Mouse (Mus musculus) heart, embryonic 10.5 days (tissue): ENCODE measurements around the gene Rnf135. TPM values are rescaled to one million over a fixed set of nuclear protein-coding genes. Genes with fewer than 3 reads are reported as not detected.

Source experiments
- DNase-seq: peaks from one replicate; pipeline ENCODE4 v3.0.0-alpha.2; 2017; ENCODE audit warnings: low spot score
- H3K27ac ChIP-seq: fragments of 300-500 bp; sonication (generic); 2 replicates; pipeline ENCODE4 v1.5.1; 2016; ENCODE audit warnings: mild to moderate bottlenecking
- H3K27me3 ChIP-seq: fragments of 300-500 bp; sonication (generic); 2 replicates; pipeline ENCODE4 v1.6.1; 2016; ENCODE audit warnings: mild to moderate bottlenecking; ENCODE audit not compliant: poor library complexity, insufficient read depth, severe bottlenecking
- H3K36me3 ChIP-seq: fragments of 300-500 bp; sonication (generic); 2 replicates; pipeline ENCODE4 v1.6.1; 2016; ENCODE audit warnings: mild to moderate bottlenecking, moderate library complexity
- H3K4me1 ChIP-seq: fragments of 300-500 bp; sonication (generic); 2 replicates; pipeline ENCODE4 v1.6.1; 2016; ENCODE audit warnings: mild to moderate bottlenecking
- H3K4me3 ChIP-seq: fragments of 300-500 bp; sonication (generic); 2 replicates; pipeline ENCODE4 v1.5.1; 2016; ENCODE audit warnings: mild to moderate bottlenecking, moderate library complexity
- H3K9me3 ChIP-seq: fragments of 300-500 bp; sonication (generic); 2 replicates; pipeline ENCODE4 v1.6.1; 2016; ENCODE audit warnings: mild to moderate bottlenecking, moderate library complexity
- WGBS: fragments of 180-500 bp; shearing (Covaris S2); methylation state at CpG from one replicate; pipeline ENCODE4 v1.1.7; 2016; 5-methylcytosine and 5-hydroxymethylcytosine counted together
- polyA plus RNA-seq: library from polyadenylated mRNA; unstranded; fragments of >200 nt; fragmentation: Nextera tagmentation; extraction: Ambion mirVana; gene quantifications from 2 replicates; pipeline ENCODE4 v1.2.1, GENCODE M21; 2016

The Rnf135 gene
- polyA plus RNA-seq, 1 experiment from 2014 or later, result 8.8 TPM

DNA sequence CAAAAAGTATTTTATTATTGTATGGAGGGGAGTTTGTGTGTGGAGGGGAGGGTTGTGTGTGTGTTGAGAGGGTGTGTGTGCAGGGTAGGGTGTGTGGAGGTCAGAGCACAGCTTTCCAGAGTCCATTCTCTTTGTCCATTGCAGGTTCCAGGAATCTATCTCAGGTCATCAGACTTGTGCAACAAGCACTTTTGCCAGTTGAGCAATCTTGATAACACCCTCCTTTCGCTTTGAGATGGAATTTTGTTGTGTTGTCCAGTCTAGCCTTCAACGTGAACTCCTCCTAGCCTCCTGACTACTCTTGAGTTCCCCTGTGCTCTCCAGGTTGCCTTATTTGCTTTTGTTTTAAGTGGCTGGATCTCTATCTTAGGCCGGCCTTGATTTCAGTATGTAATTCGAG lies 6.6 kb downstream of the Rnf135 start:
- no peaks in the 10 kb centered on the region for H3K4me1 ChIP-seq
- H3K27ac ChIP-seq, result no peak overlapping the region
- DNase-seq, result no peak
- H3K27me3 ChIP-seq, result no peaks in the 10 kb centered on the region
- H3K4me3 ChIP-seq, result no peak overlapping the region
- peaks cover 39% of the 10 kb centered on the region for H3K36me3 ChIP-seq
- no peaks in the 10 kb centered on the region for H3K9me3 ChIP-seq
- 77% methylated on average over 4 of the region's 4 CpGs for whole genome bisulfite sequencing

DNA sequence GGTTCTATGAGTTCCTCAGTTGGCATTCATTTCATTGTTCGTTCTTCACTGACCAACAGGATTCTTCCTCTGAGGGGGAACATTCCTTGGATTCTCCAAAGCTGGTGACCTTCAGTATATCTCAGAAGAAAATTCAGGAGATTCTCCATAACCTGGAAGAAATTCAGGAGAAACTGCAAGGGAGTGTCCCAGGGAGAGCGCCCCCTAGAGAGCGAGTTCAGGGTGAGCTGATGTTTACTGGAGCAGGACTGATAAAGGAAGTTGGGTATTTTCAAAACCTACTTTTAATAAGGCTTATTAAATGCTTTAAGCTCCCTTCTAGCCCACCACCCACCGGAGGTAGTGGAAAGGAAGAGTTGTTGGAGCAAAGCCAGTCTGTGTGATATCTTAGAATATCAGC lies 10.2 kb downstream of the Rnf135 start:
- DNase-seq, result no peak
- Histone ChIP-seq H3K4me1 (no peaks in the 10 kb centered on the region), H3K9me3 (no peaks in the 10 kb centered on the region), H3K27me3 (no peaks in the 10 kb centered on the region), H3K4me3 (no peak overlapping the region), H3K27ac (no peak overlapping the region), H3K36me3 (peaks cover 45% of the 10 kb centered on the region)
- WGBS, result 62% methylated on average over 4 of the region's 4 CpGs

DNA sequence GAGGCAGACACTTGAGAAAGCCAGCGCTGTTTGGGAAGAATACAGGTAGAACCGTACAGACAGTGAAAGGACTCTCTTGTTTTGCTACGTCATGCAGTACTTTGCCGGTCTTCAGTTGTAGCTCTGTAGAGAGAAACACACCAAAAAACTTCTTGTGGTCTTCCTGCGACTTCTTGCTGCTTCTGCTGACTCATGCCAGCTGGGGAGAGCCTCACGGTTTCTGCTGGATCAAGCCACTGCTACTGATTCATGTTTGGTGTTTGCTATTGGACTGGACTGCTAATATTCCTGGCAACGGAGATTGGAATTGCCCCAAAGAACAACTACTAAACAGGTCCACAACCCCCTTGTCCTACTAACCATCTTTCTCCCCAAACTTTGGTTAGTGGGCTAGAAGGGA lies 12.7 kb downstream of the Rnf135 start:
- Histone ChIP-seq H3K27ac (no peak overlapping the region), H3K36me3 (peaks cover 43% of the 10 kb centered on the region), H3K4me3 (no peak overlapping the region), H3K4me1 (no peaks in the 10 kb centered on the region), H3K9me3 (no peaks in the 10 kb centered on the region), H3K27me3 (no peaks in the 10 kb centered on the region)
- DNase-seq, result no peak
- WGBS, result 82% methylated on average over 7 of the region's 7 CpGs

DNA sequence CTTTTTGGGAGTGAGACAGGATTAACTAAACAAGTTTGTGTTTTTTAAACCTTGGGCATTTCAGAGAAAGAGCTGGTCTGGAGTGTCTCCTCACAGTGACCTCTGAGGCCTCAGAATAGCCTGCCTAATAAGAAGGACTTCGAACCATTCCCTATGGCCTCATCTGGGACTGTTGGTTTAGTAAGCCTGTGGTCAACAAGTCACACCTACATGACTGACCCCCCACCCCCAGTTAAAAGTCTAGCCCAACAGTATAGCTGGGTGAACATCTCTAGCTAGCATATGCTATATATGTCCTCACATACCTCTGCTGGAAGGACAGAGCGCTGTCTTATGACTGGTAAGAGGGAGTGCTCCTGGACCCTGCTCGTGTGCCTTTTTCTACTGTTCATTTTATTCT lies 15.7 kb downstream of the Rnf135 start:
- DNase-seq, result no peak
- Histone ChIP-seq H3K36me3 (peaks cover 23% of the 10 kb centered on the region), H3K4me1 (no peaks in the 10 kb centered on the region), H3K4me3 (no peak overlapping the region), H3K27me3 (no peaks in the 10 kb centered on the region), H3K27ac (no peak overlapping the region), H3K9me3 (no peaks in the 10 kb centered on the region)
- WGBS, result 89% methylated on average over 3 of the region's 3 CpGs

DNA sequence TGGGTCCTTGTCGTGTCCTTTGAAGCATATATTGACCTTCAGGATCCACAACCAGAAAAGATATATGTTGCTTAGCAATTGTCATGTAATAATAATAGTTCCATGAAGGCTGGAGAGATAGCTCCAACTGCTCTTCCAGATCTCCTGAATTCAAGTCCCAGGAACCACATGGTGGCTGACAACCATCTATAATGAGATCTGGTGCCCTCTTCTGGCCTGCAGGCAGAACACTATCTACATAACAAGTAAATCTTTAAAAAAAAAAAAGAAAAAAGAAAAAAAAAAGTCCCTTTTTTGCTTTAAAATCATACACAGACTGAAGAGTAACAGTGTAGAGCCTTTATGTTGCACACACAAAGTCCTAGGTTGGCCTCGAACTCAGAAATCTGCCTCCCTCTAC lies 16.1 kb downstream of the Rnf135 start:
- H3K4me3 ChIP-seq, result no peak overlapping the region
- H3K36me3 ChIP-seq, result peaks cover 19% of the 10 kb centered on the region
- no peak overlapping the region for H3K27ac ChIP-seq
- 89% methylated on average over 2 of the region's 2 CpGs for WGBS
- H3K9me3 ChIP-seq, result no peaks in the 10 kb centered on the region
- no peaks in the 10 kb centered on the region for H3K4me1 ChIP-seq
- no peaks in the 10 kb centered on the region for H3K27me3 ChIP-seq
- DNase-seq, result no peak

DNA sequence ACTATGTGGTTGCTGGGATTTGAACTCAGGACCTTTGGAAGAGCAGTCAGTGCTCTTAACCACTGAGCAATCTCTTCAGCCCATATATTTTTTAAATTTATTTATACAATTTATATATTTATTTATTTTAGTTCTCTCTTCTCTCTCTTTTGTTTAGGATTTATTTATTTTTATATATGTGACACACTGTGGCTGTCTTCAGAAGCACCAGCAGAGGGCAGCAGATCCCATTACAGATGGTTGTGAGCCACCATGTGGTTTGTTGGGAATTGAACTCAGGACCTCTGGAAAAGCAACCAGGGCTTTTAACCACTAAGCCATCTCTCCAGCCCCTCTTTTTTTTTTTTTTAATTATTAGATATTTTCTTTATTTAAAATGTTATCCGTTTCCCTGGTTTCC lies 16.7 kb downstream of the Rnf135 start:
- H3K27me3 ChIP-seq, result no peaks in the 10 kb centered on the region
- WGBS, result 75% methylated on average over 1 of the region's 1 CpGs
- no peaks in the 10 kb centered on the region for H3K4me1 ChIP-seq
- no peak overlapping the region for H3K4me3 ChIP-seq
- no peak for DNase-seq
- H3K9me3 ChIP-seq, result no peaks in the 10 kb centered on the region
- peaks cover 13% of the 10 kb centered on the region for H3K36me3 ChIP-seq
- no peak overlapping the region for H3K27ac ChIP-seq

DNA sequence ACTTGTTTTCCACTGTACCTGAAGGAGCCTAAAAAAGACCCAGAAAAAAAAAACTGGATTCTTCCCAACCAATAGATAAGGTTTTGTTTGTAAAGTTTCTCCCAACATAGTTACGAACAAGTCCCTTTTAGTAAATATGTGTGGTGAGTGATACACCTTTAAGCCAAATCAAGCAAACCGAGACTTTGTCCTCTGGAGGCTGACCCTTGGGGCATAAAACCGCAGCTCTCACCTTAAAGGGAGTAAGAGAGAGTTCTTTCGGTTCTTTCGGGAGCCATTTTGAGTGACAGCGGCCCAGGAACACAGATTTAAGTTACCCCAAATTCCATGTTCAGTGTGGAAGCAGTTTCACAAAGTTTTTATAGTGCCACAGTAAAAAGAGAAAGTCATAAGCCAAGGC lies 18.6 kb downstream of the Rnf135 start:
- Histone ChIP-seq H3K27ac (no peak overlapping the region), H3K4me3 (no peak overlapping the region), H3K27me3 (no peaks in the 10 kb centered on the region), H3K9me3 (no peaks in the 10 kb centered on the region), H3K4me1 (no peaks in the 10 kb centered on the region), H3K36me3 (peaks cover 12% of the 10 kb centered on the region; the same call in 1 of the 2 replicates)
- 79% methylated on average over 6 of the region's 6 CpGs for WGBS
- DNase-seq, result no peak

DNA sequence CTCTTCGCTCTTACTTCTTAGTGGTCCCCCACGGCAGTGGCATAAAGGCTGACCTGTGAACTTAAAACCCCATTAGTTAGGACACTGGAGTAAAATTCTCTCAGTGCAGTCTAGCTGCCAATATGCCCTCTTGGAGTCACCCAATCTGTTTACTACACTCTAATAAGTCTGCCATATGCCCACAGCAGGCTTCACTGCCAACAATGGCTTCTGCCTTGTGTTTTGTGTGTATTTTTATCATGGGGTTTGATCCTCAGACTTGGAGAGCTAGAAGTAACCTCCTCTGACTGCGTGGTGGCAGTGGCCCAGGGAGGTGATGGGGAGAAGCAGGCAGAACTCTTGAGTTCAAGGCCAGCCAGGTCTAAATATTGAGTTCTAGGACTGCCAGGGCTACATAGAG lies 20.4 kb downstream of the Rnf135 start:
- no peak for DNase-seq
- Histone ChIP-seq H3K27me3 (no peaks in the 10 kb centered on the region), H3K4me3 (no peak overlapping the region), H3K36me3 (peaks cover 6% of the 10 kb centered on the region; the same call in 1 of the 2 replicates), H3K4me1 (0 out of 2 replicates have a peak, but pooled peaks cover 6% of the 10 kb centered on the region), H3K27ac (no peak overlapping the region), H3K9me3 (no peaks in the 10 kb centered on the region)
- WGBS, result 79% methylated on average over 3 of the region's 3 CpGs

DNA sequence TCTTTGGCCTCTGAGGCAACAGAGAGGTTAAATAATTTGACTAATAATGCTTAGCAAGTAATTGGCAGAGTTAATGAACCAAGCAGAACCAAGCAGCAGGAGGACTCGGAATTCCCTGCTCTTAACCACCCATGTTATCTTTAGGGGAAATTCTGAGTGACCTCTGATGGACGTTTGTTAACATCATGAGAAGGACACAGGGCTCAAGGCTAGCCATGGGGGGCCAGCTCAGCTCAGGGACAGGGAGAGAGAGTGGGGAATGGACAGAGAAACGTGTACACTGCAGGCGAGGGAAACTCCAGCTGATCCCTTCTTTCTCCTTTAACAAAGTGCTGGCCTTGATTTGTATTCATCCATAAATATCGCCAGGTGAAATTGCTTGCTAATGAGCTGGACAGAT lies 21.3 kb downstream of the Rnf135 start:
- DNase-seq, result no peak
- 59% methylated on average over 5 of the region's 5 CpGs for WGBS

DNA sequence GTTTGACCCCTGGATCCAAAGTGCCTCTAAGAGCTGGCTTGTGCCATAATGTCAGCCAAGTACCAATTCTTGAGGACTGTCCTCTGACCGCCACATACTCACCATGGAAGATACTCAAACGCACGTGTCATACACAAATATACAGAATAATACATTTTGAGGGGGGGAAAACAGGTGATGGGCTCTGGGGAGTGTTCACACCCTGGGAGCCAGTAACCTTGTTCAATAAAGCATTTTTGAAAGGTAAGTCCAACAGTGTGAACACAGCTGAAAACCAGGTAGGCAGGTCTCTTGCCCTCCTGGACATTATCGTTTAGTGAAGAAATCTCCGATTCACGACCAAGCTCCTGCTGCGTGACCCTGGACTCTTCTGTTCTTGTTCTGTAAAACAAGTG lies 24.8 kb downstream of the Rnf135 start:
- WGBS, result 34% methylated on average over 7 of the region's 7 CpGs
- H3K4me1 ChIP-seq, result peaks cover 14% of the 10 kb centered on the region
- no peaks in the 10 kb centered on the region for H3K9me3 ChIP-seq
- peak overlapping the region; percentile 96 for H3K4me3 ChIP-seq
- no peaks in the 10 kb centered on the region for H3K27me3 ChIP-seq
- no peak for DNase-seq
- H3K27ac ChIP-seq, result peak overlapping the region; percentile 95; the same call in 1 of the 2 replicates
- peaks cover 8% of the 10 kb centered on the region; the same call in 1 of the 2 replicates for H3K36me3 ChIP-seq

More for the DNA sequence above, 21.3 kb downstream of the Rnf135 start:
- Histone ChIP-seq H3K4me1 (peaks cover 7% of the 10 kb centered on the region; the same call in 1 of the 2 replicates), H3K27me3 (no peaks in the 10 kb centered on the region), H3K27ac (no peak overlapping the region), H3K9me3 (no peaks in the 10 kb centered on the region), H3K4me3 (no peak overlapping the region), H3K36me3 (no peaks in the 10 kb centered on the region)

DNA sequence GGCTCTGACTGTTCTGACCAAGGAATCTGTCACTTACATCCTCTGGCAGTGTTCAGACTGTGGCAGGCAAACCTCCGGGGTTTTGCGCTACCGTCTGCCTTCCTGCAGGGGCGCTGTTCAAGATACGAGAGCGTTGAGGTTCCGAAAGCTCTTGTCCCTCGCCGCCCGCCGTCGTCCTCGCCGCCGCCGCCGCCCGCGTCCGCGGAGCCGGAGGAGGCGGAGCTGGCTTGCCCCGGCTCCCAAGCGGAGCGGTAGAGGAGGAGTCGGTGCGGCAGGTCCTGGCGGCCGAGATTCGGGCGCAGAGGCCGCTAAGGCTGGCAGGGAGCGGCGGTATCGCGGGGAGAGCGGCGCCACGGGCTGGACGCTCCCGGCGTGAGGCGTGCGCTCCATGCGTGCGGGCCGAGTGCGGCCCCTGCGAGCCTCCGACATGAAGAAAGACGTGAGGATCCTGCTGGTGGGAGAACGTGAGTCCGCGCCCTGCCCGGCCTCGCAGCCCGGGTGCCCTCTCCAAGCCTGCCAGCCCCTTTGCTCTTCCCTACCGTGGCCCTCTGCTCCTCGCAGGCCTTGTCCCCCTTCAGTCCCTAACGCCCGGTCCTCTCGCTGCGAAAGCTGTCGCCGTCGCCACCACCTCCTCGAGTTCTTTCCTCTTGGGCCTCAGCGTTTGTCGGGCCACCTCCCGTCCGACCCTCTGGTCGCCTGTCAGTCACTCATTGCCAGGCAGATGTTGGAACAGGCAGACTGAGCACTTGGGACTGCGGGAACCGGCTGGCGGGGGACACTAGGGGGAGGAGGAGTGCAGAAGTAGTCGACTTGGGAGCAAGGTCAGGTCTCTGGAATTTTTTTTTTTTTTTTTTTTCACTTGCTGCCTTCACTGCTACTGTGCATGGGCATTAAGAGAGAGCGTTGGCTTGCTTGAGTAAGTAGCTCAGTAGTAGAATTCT lies 25.5 kb downstream of the Rnf135 start, which contains the start of gene Rhot1:
Gene Rhot1, plus strand, starts transcription at position 160 of the 941 bp plus-strand sequence.
- DNase-seq, result peak; percentile 96
- no peaks in the 10 kb centered on the region for H3K9me3 ChIP-seq
- peak within 1 kb of the TSS; percentile 95 for H3K27ac ChIP-seq
- H3K36me3 ChIP-seq, result peaks cover 13% of the 10 kb centered on the region; the same call in 1 of the 2 replicates
- no peaks in the 10 kb centered on the region for H3K27me3 ChIP-seq
- peaks cover 14% of the 10 kb centered on the region for H3K4me1 ChIP-seq
- under 1% methylated on average over 78 of the region's 78 CpGs for WGBS
- H3K4me3 ChIP-seq, result peak within 1 kb of the TSS; percentile 96

DNA sequence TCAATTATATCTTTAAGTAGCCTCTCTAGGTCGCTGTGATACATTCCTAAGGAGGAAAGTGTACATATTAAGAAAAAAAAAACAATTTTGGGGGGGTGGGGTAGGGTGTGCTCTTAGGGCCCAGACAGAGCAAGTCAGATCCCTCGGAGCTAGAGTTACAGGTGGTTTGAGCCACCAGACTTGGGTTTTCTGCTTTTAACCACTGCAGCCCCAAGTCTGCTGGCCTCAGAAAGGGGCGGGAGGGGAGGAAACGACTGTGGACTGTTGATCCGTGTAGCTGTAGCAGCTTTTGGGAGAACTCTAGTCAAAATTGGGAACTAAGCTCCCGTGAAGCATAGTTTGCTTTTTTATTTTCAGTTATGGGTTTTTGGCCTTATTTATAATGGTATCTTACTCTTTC lies 26.7 kb downstream of the Rnf135 start:
- Histone ChIP-seq H3K4me3 (peak overlapping the region; percentile 96), H3K27ac (no peak overlapping the region), H3K36me3 (peaks cover 21% of the 10 kb centered on the region), H3K4me1 (peaks cover 14% of the 10 kb centered on the region), H3K9me3 (no peaks in the 10 kb centered on the region), H3K27me3 (no peaks in the 10 kb centered on the region)
- WGBS, result 52% methylated on average over 6 of the region's 6 CpGs
- DNase-seq, result no peak

DNA sequence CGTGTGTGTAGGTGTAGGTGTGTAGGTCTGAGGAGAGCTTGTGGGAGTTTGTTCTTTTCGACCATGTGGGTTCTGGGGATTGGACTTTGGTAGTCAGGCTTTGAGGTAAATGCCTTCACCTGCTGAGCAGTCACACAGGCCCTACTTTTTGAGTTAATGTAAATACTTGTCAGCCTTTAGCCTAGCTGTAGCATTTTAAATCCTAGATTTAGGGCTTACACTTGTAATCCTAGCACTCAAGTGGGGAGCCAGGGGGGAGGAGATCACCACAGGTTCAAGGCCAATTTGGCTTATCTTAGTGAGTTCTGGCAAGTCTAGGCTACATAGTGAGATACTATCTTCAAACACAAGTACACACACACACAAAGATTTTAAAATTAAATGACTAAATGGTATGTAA lies 28.6 kb downstream of the Rnf135 start:
- WGBS, result 95% methylated on average over 2 of the region's 2 CpGs
- H3K9me3 ChIP-seq, result no peaks in the 10 kb centered on the region
- H3K4me1 ChIP-seq, result peaks cover 14% of the 10 kb centered on the region
- H3K4me3 ChIP-seq, result no peak overlapping the region
- no peak for DNase-seq
- no peak overlapping the region for H3K27ac ChIP-seq
- H3K36me3 ChIP-seq, result peaks cover 27% of the 10 kb centered on the region
- H3K27me3 ChIP-seq, result no peaks in the 10 kb centered on the region
